Mouse (Mus musculus): ENCODE results near the gene Dusp16.

- no peak for TF ChIP-seq CTCF (IDR thresholded peaks at IDR 0.05; ENCODE audit: low read depth)
- no peak for TF ChIP-seq EP300 (optimal IDR thresholded peaks at IDR 0.05)
These were observed 72.3 kb downstream of the Dusp16 start for GRCm38 (mm10) chr6:134720150-134720549.

Data from stomach, postnatal 0 days (tissue).